Mouse (Mus musculus): ENCODE measurements around the gene Nudt17.
"Not testable (repeated sequence)": the region's sequence is repeated elsewhere in the genome, so short reads cannot be mapped to it uniquely, and the experiment has no call there.

Nudt17 gene

GRCm38 (mm10) chr3:96700376-96700775, 8.0 kb downstream of the Nudt17 start:
- peak in 1 of 2 experiments; percentile 29 for DNase-seq

- DNase-seq = no peak
Measured at GRCm38 (mm10) chr3:96698993-96699690, 9.2 kb downstream of the Nudt17 start.

DNA sequence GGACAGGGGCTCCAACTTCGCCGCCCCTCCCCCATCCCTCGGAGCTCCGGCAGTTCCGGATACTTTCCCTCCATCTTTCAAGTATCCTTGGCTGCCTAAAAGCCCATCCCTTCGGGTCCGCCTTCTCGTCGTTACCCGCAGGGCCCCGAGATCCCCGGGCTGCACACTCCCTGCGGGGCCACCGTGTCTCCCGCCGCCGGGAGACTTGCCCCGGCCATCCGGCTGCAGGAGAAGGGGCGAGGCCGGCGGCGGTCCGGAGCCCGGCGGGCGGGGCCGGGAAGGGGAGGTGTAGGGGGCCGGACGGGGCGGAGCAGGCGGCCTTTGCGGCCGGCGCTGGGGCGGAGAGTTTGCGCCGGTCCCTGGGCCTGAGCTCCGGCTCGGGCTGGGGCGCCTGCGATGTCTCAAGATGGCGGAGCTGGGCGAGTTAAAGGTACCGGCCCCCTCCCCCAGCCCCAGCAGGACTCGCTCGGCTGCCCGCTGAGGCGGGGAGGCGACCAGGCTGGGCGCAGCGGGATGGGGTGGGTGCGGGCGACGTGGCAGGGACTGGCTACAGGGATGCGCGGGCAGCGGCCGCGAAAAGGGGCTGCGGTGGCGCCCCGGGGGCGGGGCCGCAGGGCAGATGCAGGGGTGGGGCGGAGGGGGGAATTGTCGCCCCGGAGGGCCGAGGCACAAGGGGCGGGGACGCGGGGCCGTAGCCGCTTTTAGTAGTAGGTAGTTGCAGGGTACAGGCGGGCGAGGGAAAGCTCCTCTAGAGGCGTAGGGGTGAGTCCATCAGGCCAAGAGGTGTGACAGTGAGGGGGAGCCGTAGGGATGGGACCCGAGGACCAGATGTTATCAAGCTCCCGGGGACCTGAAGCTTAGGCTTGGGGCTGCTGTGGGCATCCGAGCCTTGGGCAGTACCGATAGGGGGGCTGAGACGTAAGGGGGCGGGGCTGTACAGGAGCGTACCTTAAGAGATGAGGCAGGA, 11.3 kb downstream of the Nudt17 start:
- peak; percentile 87 to 91 for DNase-seq

DNA sequence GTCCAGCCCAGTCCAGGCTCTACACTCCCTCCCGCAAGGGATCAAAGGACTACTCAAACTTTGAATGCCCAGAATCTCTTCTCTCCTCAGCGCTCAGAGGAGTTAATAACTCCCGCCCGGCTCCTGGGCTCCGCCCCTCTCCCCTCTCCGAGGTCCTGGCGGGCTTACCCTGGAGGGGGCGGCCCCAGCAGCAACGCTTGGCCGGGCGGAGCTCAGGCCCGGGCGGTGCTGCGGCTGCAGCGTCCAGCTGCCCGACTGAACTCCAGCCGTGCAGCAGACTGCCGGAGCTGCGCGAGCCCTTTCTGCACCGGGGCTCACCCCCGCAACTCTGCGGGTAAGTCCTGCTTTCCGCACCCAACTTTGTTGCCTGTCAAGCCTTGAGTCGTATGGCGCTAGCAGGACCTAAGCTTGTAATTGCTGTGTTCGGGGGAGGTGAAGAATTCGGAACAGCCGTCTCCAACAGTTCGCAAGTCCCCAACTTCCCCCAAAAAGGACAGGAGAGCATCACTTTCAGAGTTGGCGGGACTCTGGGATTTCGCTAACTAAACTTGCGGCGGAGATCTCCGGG, 12.1 kb downstream of the Nudt17 start, which contains the start of gene Pias3:
TSS of gene Pias3 (plus strand) at position 187 of the 568 bp plus-strand sequence.
- peak; percentile 61 to 66 for DNase-seq

- DNase-seq = no peak
Measured at GRCm38 (mm10) chr3:96693579-96693978, 14.8 kb downstream of the Nudt17 start.

DNA sequence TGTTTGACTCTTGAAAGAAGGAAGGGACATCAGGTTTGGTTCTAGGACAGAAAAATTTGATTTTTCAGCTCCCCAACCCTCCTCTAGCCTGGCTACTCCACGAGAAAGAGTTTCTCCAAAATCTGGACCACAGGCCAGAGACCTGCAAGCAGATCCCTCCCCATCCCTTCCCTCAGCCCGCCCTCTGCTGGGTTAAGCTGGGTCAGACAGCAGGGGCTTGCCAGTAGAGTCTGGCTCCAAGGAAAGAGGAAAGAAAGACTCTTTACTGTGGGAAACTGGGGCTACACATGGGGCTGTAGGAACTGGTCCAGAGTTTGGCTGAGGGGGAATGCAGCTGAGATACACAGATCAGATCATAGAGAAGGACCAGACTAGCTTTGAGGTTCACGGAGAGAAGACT, 15.9 kb downstream of the Nudt17 start:
- DNase-seq = no peak

DNA sequence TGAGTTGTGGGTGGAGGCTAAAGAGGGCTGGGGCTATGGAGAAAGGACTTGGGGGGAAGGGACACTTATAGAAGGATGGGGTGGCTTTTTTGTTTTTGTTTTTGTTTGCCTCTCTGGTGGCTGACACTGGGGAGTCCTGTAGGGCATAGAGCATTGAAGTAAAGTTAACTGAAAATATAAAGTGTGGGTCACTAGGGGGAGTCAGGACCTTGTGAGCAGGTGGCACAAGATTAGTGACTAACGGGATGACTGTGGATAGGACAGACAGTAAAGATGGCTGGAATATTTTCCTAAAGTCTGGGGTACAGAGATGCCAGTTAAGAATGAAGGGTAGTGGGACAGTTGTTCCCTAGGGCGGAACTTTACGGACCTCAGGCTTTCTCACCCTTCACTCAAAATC, 18.1 kb downstream of the Nudt17 start:
- DNase-seq = no peak

DNA sequence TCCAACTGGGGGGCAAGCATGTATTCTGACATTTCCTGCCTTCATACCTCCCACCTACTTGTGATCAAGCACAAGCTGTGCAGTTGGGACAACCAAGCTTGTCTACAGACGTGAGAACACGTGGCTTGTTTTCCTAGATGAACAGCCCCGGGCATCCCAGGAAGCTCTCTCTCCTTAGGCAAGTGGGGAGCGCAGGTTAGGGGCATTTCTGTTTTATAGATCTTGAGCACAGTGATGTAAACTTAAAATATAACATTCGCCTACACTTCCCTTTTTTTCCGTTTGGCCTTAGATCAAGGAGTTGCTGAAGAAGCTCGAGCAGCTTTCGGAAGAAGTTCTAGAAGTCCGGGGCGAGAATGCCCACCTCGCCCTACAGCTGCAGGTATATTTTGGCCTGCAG, 19.5 kb downstream of the Nudt17 start:
- DNase-seq = no peak

GRCm38 (mm10) chr3:96686057-96686456, 22.3 kb downstream of the Nudt17 start:
- DNase-seq = not testable (repeated sequence)

- no peak for DNase-seq
Measured at GRCm38 (mm10) chr3:96684822-96685156, 23.6 kb downstream of the Nudt17 start.

DNA sequence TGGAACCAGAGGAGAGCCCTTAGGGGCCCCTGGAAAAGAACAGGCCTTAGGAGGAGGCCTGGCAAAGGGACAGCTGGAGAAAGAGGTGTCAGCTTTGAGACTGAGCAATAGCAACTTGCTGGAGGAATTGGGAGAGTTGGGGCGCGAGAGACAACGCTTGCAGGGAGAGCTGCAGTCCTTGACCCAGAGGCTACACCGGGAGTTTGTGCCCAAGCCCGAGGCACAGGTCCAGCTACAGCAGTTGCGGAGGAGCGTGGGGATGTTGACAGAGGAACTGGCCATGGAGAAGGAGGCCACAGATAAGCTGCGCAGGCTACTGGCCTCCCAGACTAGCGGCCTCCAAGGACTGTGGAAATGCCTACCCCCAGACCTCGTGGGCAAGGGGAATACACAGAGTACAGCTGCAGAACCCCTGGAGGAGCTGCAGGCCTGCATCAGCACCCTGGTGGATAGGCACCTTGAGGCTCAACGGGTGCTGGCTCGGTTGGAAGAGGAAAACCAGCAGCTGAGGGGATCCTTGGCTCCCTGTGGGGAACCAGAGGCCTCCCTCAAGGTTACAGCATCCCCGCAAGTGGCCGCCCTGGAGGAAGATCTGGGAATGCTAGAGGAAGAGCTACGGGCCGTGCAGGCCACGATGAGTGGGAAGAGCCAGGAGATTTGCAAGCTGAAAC, 24.1 kb downstream of the Nudt17 start:
- DNase-seq = no peak

GRCm38 (mm10) chr3:96683496-96683895, 24.9 kb downstream of the Nudt17 start:
- DNase-seq = no peak

GRCm38 (mm10) chr3:96680269-96680956, 27.9 kb downstream of the Nudt17 start:
- no peak for DNase-seq

GRCm38 (mm10) chr3:96679159-96679674, 29.1 kb downstream of the Nudt17 start:
- DNase-seq = no peak

DNA sequence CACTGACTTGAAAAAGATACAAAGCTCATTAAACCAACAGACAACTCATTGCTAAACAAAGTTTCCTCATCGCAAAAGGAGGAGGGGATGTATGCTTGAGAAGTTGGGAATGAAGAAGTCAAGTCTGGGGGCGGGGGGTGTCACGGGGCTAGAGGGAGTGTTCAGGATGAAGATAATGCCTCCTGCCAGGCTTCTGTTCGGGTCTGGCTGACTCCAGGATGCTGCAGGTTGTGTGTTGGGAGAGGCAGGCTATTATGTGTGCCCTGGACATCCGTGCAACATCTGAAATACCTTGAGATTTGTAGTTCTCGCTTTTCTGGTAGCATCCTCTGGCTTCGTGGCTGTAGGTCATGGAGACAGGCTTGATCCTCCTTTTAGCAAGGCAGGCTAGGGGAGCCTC, 29.9 kb downstream of the Nudt17 start:
- no peak for DNase-seq

- no peak for DNase-seq
Measured at GRCm38 (mm10) chr3:96675690-96676089, 32.7 kb downstream of the Nudt17 start.

- DNase-seq = no peak
Measured at GRCm38 (mm10) chr3:96675171-96675570, 33.2 kb downstream of the Nudt17 start.

DNA sequence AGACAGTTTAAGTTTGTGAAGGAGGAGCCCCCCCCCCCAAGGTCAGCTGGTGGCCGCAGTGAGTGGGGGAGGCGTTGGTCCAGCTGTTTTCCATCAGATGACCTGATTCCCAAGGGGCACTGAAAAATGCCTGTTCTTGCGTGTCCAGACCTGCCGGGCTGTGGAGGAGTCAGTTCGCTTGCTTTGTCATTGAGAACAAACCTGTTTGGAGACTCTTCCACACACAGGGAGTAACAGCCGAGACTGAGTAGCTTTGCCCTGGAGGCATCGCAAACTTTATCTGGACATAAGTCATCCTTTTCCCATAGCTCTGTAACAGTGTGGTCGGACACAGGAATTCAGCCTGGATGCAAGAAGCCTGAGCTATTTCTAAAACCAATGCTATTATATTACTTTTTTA, 33.9 kb downstream of the Nudt17 start:
- no peak for DNase-seq

GRCm38 (mm10) chr3:96673514-96673913, 34.8 kb downstream of the Nudt17 start:
- DNase-seq = no peak

DNA sequence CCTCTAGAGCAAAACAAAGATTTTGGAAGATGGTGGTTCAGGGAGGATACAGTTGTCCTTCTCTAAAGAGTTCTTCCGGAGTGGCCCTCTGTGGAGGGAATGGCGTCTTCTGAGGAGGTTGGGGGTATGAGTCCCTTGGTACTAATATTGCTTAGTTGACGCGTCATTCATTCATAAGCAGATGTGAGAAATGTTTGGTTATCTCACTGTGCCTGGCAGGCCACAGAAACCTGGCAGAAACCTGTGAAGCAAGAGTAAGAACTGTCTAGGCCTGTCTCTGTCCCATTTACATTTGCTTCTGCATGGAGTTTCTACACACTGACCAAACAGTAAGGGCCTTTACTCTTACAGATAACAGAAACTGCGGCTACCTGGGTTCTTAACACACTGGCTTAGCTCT, 36.8 kb downstream of the Nudt17 start:
- DNase-seq = no peak

- DNase-seq = peak; percentile 71
Measured at GRCm38 (mm10) chr3:96669727-96670468, 38.5 kb downstream of the Nudt17 start, which contains the start of gene Ankrd35. Gene Ankrd35 (plus strand): TSS chr3:96670131.
